Mouse (Mus musculus): ENCODE results near the gene Kantr. TPM values are rescaled to one million over a fixed set of nuclear protein-coding genes. Genes with fewer than 3 reads are reported as not detected.

Kantr gene
- polyA plus RNA-seq (2014; fragmentation: Nextera tagmentation; extraction: Ambion mirVana): 9.4 and 9.5 TPM in 2 replicates

GRCm38 (mm10) chrX:152326996-152327688 lies at the start of gene Kantr:
Gene Kantr, minus strand, starts transcription at chrX:152327495.
- peak within 1 kb of the TSS; percentile 70 for H3K4me2 ChIP-seq
- 8% methylated on average over 29 of the region's 29 CpGs for WGBS
- H3K27ac ChIP-seq (ENCODE audit: low read depth, low read length): no peak within 1 kb of the TSS
- no peaks in the 10 kb centered on the region for H3K4me1 ChIP-seq (replicated peaks; ENCODE audit: control insufficient read depth, insufficient read depth, low read length)
- H3K27me3 ChIP-seq (replicated peaks; ENCODE audit: control insufficient read depth, insufficient read depth, low read length): peaks cover 10% of the 10 kb centered on the region
- peak within 1 kb of the TSS; percentile 66 for H3K4me3 ChIP-seq (ENCODE audit: low read depth, low read length)
- H3K9me3 ChIP-seq (ENCODE audit: control insufficient read depth, low read length): no peaks in the 10 kb centered on the region
- H3K9ac ChIP-seq (ENCODE audit: low read depth, low read length): peak within 1 kb of the TSS; percentile 68
- ATAC-seq (replicated peaks; ENCODE audit: low FRiP score) (peak; percentile 98), DNase-seq (ENCODE audit: low spot score) (peak; percentile 53)
- no peaks in the 10 kb centered on the region for H3K36me3 ChIP-seq (ENCODE audit: control insufficient read depth, insufficient read depth, low read length)

GRCm38 (mm10) chrX:152368397-152369273 lies 41.3 kb upstream of the Kantr start, which contains the start of gene Gpr173:
Gene Gpr173, minus strand, starts transcription at chrX:152368704.
- no peaks in the 10 kb centered on the region for H3K4me1 ChIP-seq (replicated peaks; ENCODE audit: control insufficient read depth, insufficient read depth, low read length)
- no peaks in the 10 kb centered on the region for H3K36me3 ChIP-seq (ENCODE audit: control insufficient read depth, insufficient read depth, low read length)
- H3K27ac ChIP-seq (ENCODE audit: low read depth, low read length): no peak within 1 kb of the TSS
- peaks cover 30% of the 10 kb centered on the region for H3K27me3 ChIP-seq (replicated peaks; ENCODE audit: control insufficient read depth, insufficient read depth, low read length)
- 10% methylated on average over 21 of the region's 24 CpGs for WGBS
- H3K4me2 ChIP-seq: peak within 1 kb of the TSS; percentile 48
- DNase-seq (ENCODE audit: low spot score): peak; percentile 44
- peak within 1 kb of the TSS; percentile 41 for H3K4me3 ChIP-seq (ENCODE audit: low read depth, low read length)
- ATAC-seq (replicated peaks; ENCODE audit: low FRiP score): peak; percentile 57
- H3K9ac ChIP-seq (ENCODE audit: low read depth, low read length): peak within 1 kb of the TSS; percentile 30; the same call in 1 of the 2 replicates
- H3K9me3 ChIP-seq (ENCODE audit: control insufficient read depth, low read length): no peaks in the 10 kb centered on the region

GRCm38 (mm10) chrX:152368054-152368396 lies 40.7 kb upstream of the Kantr start:
- no peak overlapping the region for H3K27ac ChIP-seq (ENCODE audit: low read depth, low read length)
- H3K9ac ChIP-seq (ENCODE audit: low read depth, low read length): no peak overlapping the region; the same call in 1 of the 2 replicates
- peak overlapping the region; percentile 41 for H3K4me3 ChIP-seq (ENCODE audit: low read depth, low read length)
- ATAC-seq (replicated peaks; ENCODE audit: low FRiP score): no peak
- no peak for DNase-seq (ENCODE audit: low spot score)
- H3K4me1 ChIP-seq (replicated peaks; ENCODE audit: control insufficient read depth, insufficient read depth, low read length): no peaks in the 10 kb centered on the region
- H3K27me3 ChIP-seq (replicated peaks; ENCODE audit: control insufficient read depth, insufficient read depth, low read length): peaks cover 30% of the 10 kb centered on the region
- peak overlapping the region; percentile 48 for H3K4me2 ChIP-seq
- H3K36me3 ChIP-seq (ENCODE audit: control insufficient read depth, insufficient read depth, low read length): no peaks in the 10 kb centered on the region
- H3K9me3 ChIP-seq (ENCODE audit: control insufficient read depth, low read length): no peaks in the 10 kb centered on the region
- 11% methylated on average over 4 of the region's 4 CpGs for WGBS

- Histone ChIP-seq H3K4me1 (replicated peaks; ENCODE audit: control insufficient read depth, insufficient read depth, low read length) (no peaks in the 10 kb centered on the region), H3K27me3 (replicated peaks; ENCODE audit: control insufficient read depth, insufficient read depth, low read length) (peaks cover 30% of the 10 kb centered on the region), H3K27ac (ENCODE audit: low read depth, low read length) (no peak overlapping the region), H3K36me3 (ENCODE audit: control insufficient read depth, insufficient read depth, low read length) (no peaks in the 10 kb centered on the region), H3K4me2 (no peak overlapping the region), H3K4me3 (ENCODE audit: low read depth, low read length) (no peak overlapping the region), H3K9ac (ENCODE audit: low read depth, low read length) (no peak overlapping the region), H3K9me3 (ENCODE audit: control insufficient read depth, low read length) (no peaks in the 10 kb centered on the region)
- ATAC-seq (replicated peaks; ENCODE audit: low FRiP score) (no peak), DNase-seq (ENCODE audit: low spot score) (no peak)
- 73% methylated on average over 2 of the region's 2 CpGs for WGBS
These were observed 39.1 kb upstream of the Kantr start for GRCm38 (mm10) chrX:152366418-152366817.

DNA sequence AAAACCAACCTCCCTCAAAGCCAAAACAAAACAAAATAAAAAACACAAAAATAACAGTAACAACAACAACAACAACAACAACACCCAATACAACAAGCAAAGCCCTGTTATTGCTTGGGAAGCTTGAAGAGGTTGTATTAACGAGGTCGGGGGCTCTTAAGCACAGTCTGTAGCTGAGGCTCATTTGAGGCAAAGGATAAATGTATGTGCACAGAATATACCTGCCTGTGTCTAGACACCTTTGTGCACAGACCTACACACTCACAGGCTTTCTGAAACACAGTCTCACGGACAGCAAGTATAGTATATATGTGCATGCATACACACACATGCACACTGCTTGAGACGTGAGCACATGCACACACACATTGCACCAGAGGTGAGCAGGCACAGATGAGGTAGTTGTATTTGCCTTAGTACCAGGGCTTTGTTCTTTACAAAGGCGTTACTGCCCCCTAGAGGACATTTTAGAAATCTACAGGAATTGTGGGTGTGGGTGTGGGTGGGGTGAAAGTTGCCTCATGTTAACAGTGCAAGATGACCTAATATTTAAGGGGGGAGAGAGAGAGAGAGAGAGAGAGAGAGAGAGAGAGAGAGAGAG lies 25.4 kb upstream of the Kantr start:
- DNase-seq (ENCODE audit: low spot score) (no peak), ATAC-seq (replicated peaks; ENCODE audit: low FRiP score) (peak; percentile 70)
- H3K36me3 ChIP-seq (ENCODE audit: control insufficient read depth, insufficient read depth, low read length): no peaks in the 10 kb centered on the region
- no peak overlapping the region for H3K4me3 ChIP-seq (ENCODE audit: low read depth, low read length)
- H3K9me3 ChIP-seq (ENCODE audit: control insufficient read depth, low read length): no peaks in the 10 kb centered on the region
- peaks cover 6% of the 10 kb centered on the region for H3K27me3 ChIP-seq (replicated peaks; ENCODE audit: control insufficient read depth, insufficient read depth, low read length)
- WGBS: 17% methylated on average over 5 of the region's 5 CpGs
- H3K4me2 ChIP-seq: no peak overlapping the region
- H3K27ac ChIP-seq (ENCODE audit: low read depth, low read length): no peak overlapping the region
- no peak overlapping the region for H3K9ac ChIP-seq (ENCODE audit: low read depth, low read length)
- no peaks in the 10 kb centered on the region for H3K4me1 ChIP-seq (replicated peaks; ENCODE audit: control insufficient read depth, insufficient read depth, low read length)

DNA sequence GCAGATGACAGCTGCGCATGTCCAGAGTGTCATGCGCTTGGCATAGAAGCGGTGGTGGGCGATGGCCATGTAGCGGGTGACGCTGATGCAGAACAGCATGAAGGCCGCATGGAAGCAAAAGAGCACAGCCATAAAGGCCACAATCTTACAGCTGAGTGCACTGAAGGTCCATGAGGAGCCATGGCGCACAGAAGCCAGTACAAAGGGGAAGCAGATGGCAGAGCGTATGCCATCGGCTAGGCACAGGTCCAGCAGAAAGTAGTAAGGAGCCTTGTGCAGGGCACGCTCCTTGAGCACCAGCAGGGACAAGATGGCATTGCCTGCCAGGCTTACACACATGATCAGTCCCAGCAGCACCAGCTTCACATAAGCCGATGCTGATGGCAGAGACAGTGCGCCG lies 19.7 kb upstream of the Kantr start:
- no peaks in the 10 kb centered on the region for H3K9me3 ChIP-seq (ENCODE audit: control insufficient read depth, low read length)
- no peak overlapping the region for H3K27ac ChIP-seq (ENCODE audit: low read depth, low read length)
- peaks cover 43% of the 10 kb centered on the region for H3K27me3 ChIP-seq (replicated peaks; ENCODE audit: control insufficient read depth, insufficient read depth, low read length)
- 94% methylated on average over 14 of the region's 14 CpGs for WGBS
- no peak overlapping the region for H3K4me2 ChIP-seq
- DNase-seq (ENCODE audit: low spot score) (no peak), ATAC-seq (replicated peaks; ENCODE audit: low FRiP score) (no peak)
- no peak overlapping the region for H3K9ac ChIP-seq (ENCODE audit: low read depth, low read length)
- H3K36me3 ChIP-seq (ENCODE audit: control insufficient read depth, insufficient read depth, low read length): no peaks in the 10 kb centered on the region
- H3K4me1 ChIP-seq (replicated peaks; ENCODE audit: control insufficient read depth, insufficient read depth, low read length): no peaks in the 10 kb centered on the region
- no peak overlapping the region for H3K4me3 ChIP-seq (ENCODE audit: low read depth, low read length)

GRCm38 (mm10) chrX:152346587-152346986 lies 19.3 kb upstream of the Kantr start:
- no peak overlapping the region for H3K4me2 ChIP-seq
- 89% methylated on average over 15 of the region's 15 CpGs for WGBS
- no peaks in the 10 kb centered on the region for H3K9me3 ChIP-seq (ENCODE audit: control insufficient read depth, low read length)
- H3K9ac ChIP-seq (ENCODE audit: low read depth, low read length): no peak overlapping the region
- no peak overlapping the region for H3K27ac ChIP-seq (ENCODE audit: low read depth, low read length)
- H3K27me3 ChIP-seq (replicated peaks; ENCODE audit: control insufficient read depth, insufficient read depth, low read length): peaks cover 48% of the 10 kb centered on the region
- ATAC-seq (replicated peaks; ENCODE audit: low FRiP score) (no peak), DNase-seq (ENCODE audit: low spot score) (no peak)
- H3K4me1 ChIP-seq (replicated peaks; ENCODE audit: control insufficient read depth, insufficient read depth, low read length): no peaks in the 10 kb centered on the region
- H3K4me3 ChIP-seq (ENCODE audit: low read depth, low read length): no peak overlapping the region
- H3K36me3 ChIP-seq (ENCODE audit: control insufficient read depth, insufficient read depth, low read length): no peaks in the 10 kb centered on the region

- Histone ChIP-seq H3K36me3 (ENCODE audit: control insufficient read depth, insufficient read depth, low read length) (no peaks in the 10 kb centered on the region; the same call in 1 of the 2 replicates), H3K27me3 (replicated peaks; ENCODE audit: control insufficient read depth, insufficient read depth, low read length) (peaks cover 61% of the 10 kb centered on the region), H3K9ac (ENCODE audit: low read depth, low read length) (no peak overlapping the region), H3K4me2 (peak overlapping the region; percentile 71), H3K4me1 (replicated peaks; ENCODE audit: control insufficient read depth, insufficient read depth, low read length) (0 out of 2 replicates have a peak, but pooled peaks cover 5% of the 10 kb centered on the region), H3K4me3 (ENCODE audit: low read depth, low read length) (peak overlapping the region; percentile 67), H3K9me3 (ENCODE audit: control insufficient read depth, low read length) (no peaks in the 10 kb centered on the region), H3K27ac (ENCODE audit: low read depth, low read length) (no peak overlapping the region)
- ATAC-seq (replicated peaks; ENCODE audit: low FRiP score) (no peak), DNase-seq (ENCODE audit: low spot score) (no peak)
- 21% methylated on average over 6 of the region's 6 CpGs for WGBS
These were observed 15.6 kb upstream of the Kantr start for GRCm38 (mm10) chrX:152342903-152343302.

Measured in liver, embryonic 11.5 days (tissue).